Mouse (Mus musculus) colon, adult 2 months (tissue): ENCODE data around the gene Fam193a. TPM values are rescaled to one million over a fixed set of nuclear protein-coding genes. Genes with fewer than 3 reads are reported as not detected.

Source experiments
- polyA plus RNA-seq: library from polyadenylated mRNA; depleted of rRNA; stranded (reverse); fragments of >200 nt; gene quantifications from 2 replicates; pipeline ENCODE4 v1.2.3, GENCODE M21; 2012; rRNA removed

Fam193a gene
- 28.9 and 36.9 TPM in 2 replicates for polyA plus RNA-seq

GRCm38 (mm10) chr5:34369341-34370021 is at the start of gene Fam193a:
Gene Fam193a (plus strand): TSS chr5:34369933.

GRCm38 (mm10) chr5:34336097-34336774 is 33.5 kb upstream of the Fam193a start, which contains the start of gene Rnf4:
Gene Rnf4 (plus strand): TSS chr5:34336289.

GRCm38 (mm10) chr5:34513466-34514217 is 143.9 kb downstream of the Fam193a start, which contains the start of gene Tnip2:
Gene Tnip2 (minus strand): TSS chr5:34513991.

GRCm38 (mm10) chr5:34525663-34526476 is 156.1 kb downstream of the Fam193a start, which contains the start of gene Sh3bp2:
Gene Sh3bp2 (plus strand): TSS chr5:34525838.

Other genes with a start within 250 kb of the Fam193a start
- gene Poln, start 200.5 kb upstream of the Fam193a start, polyA plus RNA-seq: 0.05 and 0.06 TPM in 2 replicates
- gene Haus3, start 200.4 kb upstream of the Fam193a start, polyA plus RNA-seq: 0.16 and 0.25 TPM in 2 replicates
- 228 and 250 TPM in 2 replicates for gene Mxd4, start 182.2 kb upstream of the Fam193a start, polyA plus RNA-seq
- 3.1 and 5.3 TPM in 2 replicates for gene Zfyve28, start 81.5 kb upstream of the Fam193a start, polyA plus RNA-seq
- gene Cfap99, start 81.3 kb upstream of the Fam193a start, polyA plus RNA-seq: not detected in 2 replicates
- gene Rnf4, start 33.6 kb upstream of the Fam193a start, polyA plus RNA-seq: 40.0 and 41.2 TPM in 2 replicates
- 25.2 and 29.5 TPM in 2 replicates for gene Tnip2, start 144.1 kb downstream of the Fam193a start, polyA plus RNA-seq
- 9.6 and 10.1 TPM in 2 replicates for gene Sh3bp2, start 155.9 kb downstream of the Fam193a start, polyA plus RNA-seq
- 211 and 227 TPM in 2 replicates for gene Add1, start 203.7 kb downstream of the Fam193a start, polyA plus RNA-seq